Mouse (Mus musculus): Measurements from ENCODE around the gene Zfand3. TPM values are rescaled to one million over a fixed set of nuclear protein-coding genes. Genes with fewer than 3 reads are reported as not detected.

Zfand3 gene
- polyA plus RNA-seq, 1 experiment from 2014 or later: 64.4 TPM

DNA sequence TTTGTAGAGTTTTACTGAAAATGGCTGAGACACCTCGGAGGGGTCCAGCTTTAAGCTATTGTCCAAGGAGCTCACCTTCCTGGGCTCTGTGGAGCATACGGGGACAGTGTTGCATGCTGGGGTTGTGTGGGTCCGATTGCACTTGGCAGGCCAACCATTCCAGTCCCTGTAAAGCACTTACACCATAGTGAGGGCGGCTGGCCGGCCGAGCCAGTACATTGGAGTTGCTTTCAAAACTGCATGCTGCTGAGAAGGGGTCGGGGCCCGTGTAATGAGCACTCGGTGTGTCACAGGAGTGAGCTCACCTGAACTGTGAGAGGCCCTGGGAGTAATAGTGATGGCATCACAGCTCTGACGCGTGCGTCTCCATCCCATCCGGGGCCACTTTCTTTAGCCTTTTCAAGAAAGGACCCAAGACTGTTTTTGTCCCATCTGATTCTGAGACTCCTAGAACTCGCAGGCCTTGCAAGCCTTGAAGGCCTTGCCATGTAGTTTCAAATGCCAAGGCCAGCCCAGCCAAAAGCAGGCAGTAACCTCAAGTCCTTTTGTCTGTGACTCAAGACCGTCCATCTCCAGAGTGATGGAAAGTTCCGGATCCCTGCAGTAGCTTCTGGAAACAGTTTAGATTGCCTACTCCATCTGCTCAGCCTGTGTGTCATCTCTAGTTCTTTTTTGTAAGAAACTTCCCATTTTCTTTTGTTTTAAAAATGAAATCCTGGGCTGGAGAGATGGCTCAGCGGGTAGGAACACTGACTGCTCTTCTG, 200.7 kb downstream of the Zfand3 start:
- no peak overlapping the region for H3K4me2 ChIP-seq
- WGBS: 85% methylated on average over 17 of the region's 17 CpGs
- no peaks in the 10 kb centered on the region for H3K27me3 ChIP-seq (replicated peaks)
- no peak overlapping the region for H3K9ac ChIP-seq
- no peak overlapping the region for H3K27ac ChIP-seq (ENCODE audit: poor library complexity, severe bottlenecking)
- peaks cover 26% of the 10 kb centered on the region for H3K36me3 ChIP-seq
- H3K4me1 ChIP-seq (replicated peaks): peaks cover 85% of the 10 kb centered on the region
- ATAC-seq (ENCODE audit: insufficient number of reproducible peaks, low FRiP score): no peak
- no peaks in the 10 kb centered on the region for H3K9me3 ChIP-seq (replicated peaks)
- H3K4me3 ChIP-seq: no peak overlapping the region

DNA sequence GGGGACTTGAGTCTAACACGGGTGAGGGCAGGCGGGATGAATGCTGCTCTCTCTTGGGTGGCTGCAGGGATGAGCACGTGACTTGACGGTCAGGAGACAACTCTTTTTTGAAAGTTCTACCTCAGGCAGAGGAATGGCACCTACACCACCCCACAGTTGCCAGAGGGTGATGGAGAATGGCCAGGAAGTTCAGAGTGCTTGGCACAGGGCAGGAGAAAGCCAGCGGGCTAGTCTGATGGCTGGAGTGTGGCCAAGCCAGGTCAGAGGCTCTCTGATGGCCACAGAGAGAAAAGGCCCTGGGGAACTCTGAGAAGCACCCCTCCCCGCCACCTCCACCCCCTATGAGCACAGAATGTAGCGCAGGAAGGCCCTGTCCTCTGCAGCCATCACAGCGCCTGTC, 205.7 kb downstream of the Zfand3 start:
- Histone ChIP-seq H3K9me3 (replicated peaks) (no peaks in the 10 kb centered on the region), H3K36me3 (peaks cover 37% of the 10 kb centered on the region), H3K4me2 (no peak overlapping the region), H3K9ac (no peak overlapping the region), H3K27ac (ENCODE audit: poor library complexity, severe bottlenecking) (no peak overlapping the region), H3K4me1 (replicated peaks) (peaks cover 53% of the 10 kb centered on the region), H3K27me3 (replicated peaks) (no peaks in the 10 kb centered on the region), H3K4me3 (no peak overlapping the region)
- ATAC-seq (ENCODE audit: insufficient number of reproducible peaks, low FRiP score): no peak
- WGBS: 88% methylated on average over 8 of the region's 8 CpGs

- peaks cover 37% of the 10 kb centered on the region for H3K36me3 ChIP-seq
- no peak overlapping the region for H3K4me2 ChIP-seq
- 89% methylated on average over 6 of the region's 6 CpGs for WGBS
- no peak for ATAC-seq (ENCODE audit: insufficient number of reproducible peaks, low FRiP score)
- no peaks in the 10 kb centered on the region for H3K9me3 ChIP-seq (replicated peaks)
- H3K27ac ChIP-seq (ENCODE audit: poor library complexity, severe bottlenecking): no peak overlapping the region
- H3K4me3 ChIP-seq: no peak overlapping the region
- H3K9ac ChIP-seq: 0 out of 2 replicates have a peak overlapping the region, but pooled peaks have one; percentile 0
- H3K27me3 ChIP-seq (replicated peaks): no peaks in the 10 kb centered on the region
- H3K4me1 ChIP-seq (replicated peaks): peaks cover 54% of the 10 kb centered on the region
Observed at GRCm38 (mm10) chr17:30210936-30211335, 206.4 kb downstream of the Zfand3 start.

DNA sequence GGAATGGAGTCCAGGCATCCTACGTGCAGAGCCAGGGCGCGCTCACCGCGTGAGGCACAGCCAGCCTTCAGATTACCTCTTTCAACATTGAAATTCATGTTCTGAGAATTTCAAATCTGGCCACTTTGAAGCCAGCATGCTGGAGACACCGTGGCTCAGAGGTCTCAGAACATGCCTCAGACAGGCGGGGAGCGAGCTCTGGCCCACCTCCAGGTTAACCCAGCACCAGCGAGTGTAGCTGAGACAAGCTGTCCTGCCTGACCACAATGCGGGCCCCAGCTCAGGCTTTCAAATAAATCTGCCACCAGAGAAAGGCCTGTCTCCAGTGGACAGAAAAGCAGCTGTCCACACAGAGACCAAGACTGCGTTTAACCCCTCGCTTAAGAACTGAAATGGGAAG, 208.1 kb downstream of the Zfand3 start:
- no peak overlapping the region for H3K4me3 ChIP-seq
- no peak overlapping the region for H3K9ac ChIP-seq
- no peaks in the 10 kb centered on the region for H3K27me3 ChIP-seq (replicated peaks)
- ATAC-seq (ENCODE audit: insufficient number of reproducible peaks, low FRiP score): no peak
- no peak overlapping the region for H3K27ac ChIP-seq (ENCODE audit: poor library complexity, severe bottlenecking)
- 81% methylated on average over 12 of the region's 12 CpGs for WGBS
- peaks cover 37% of the 10 kb centered on the region for H3K36me3 ChIP-seq
- no peak overlapping the region for H3K4me2 ChIP-seq
- H3K4me1 ChIP-seq (replicated peaks): peaks cover 50% of the 10 kb centered on the region
- H3K9me3 ChIP-seq (replicated peaks): no peaks in the 10 kb centered on the region

DNA sequence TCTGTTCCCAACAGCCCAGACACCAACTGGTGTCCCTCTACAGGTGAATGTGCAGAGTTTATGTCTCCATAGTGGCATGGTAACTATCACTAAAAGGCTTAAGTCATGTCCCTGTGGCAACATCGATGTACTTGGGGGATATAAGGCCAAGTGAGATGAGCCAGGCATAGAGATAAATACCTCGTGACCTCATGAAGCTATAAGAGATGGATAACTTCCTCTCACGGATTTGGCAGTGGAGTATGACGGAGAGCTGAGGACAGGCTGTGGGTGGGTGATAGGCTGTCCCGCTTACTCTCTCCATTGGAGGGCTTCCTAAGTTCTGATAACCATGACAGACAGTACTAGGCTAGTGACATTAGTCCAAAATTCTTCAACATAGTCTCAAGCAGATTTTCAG, 208.8 kb downstream of the Zfand3 start:
- Histone ChIP-seq H3K4me2 (no peak overlapping the region), H3K4me3 (no peak overlapping the region), H3K9me3 (replicated peaks) (no peaks in the 10 kb centered on the region), H3K27me3 (replicated peaks) (no peaks in the 10 kb centered on the region), H3K9ac (no peak overlapping the region), H3K36me3 (peaks cover 37% of the 10 kb centered on the region), H3K27ac (ENCODE audit: poor library complexity, severe bottlenecking) (no peak overlapping the region), H3K4me1 (replicated peaks) (peaks cover 43% of the 10 kb centered on the region)
- WGBS: 64% methylated on average over 5 of the region's 5 CpGs
- no peak for ATAC-seq (ENCODE audit: insufficient number of reproducible peaks, low FRiP score)

GRCm38 (mm10) chr17:30214393-30214792, 209.9 kb downstream of the Zfand3 start:
- no peak overlapping the region for H3K4me2 ChIP-seq
- ATAC-seq (ENCODE audit: insufficient number of reproducible peaks, low FRiP score): no peak
- WGBS: 34% methylated on average over 6 of the region's 6 CpGs
- H3K27me3 ChIP-seq (replicated peaks): no peaks in the 10 kb centered on the region
- H3K27ac ChIP-seq (ENCODE audit: poor library complexity, severe bottlenecking): peak overlapping the region; percentile 6; the same call in 1 of the 2 replicates
- H3K4me1 ChIP-seq (replicated peaks): peaks cover 40% of the 10 kb centered on the region
- peaks cover 35% of the 10 kb centered on the region for H3K36me3 ChIP-seq
- H3K9ac ChIP-seq: no peak overlapping the region
- H3K4me3 ChIP-seq: no peak overlapping the region
- H3K9me3 ChIP-seq (replicated peaks): no peaks in the 10 kb centered on the region

DNA sequence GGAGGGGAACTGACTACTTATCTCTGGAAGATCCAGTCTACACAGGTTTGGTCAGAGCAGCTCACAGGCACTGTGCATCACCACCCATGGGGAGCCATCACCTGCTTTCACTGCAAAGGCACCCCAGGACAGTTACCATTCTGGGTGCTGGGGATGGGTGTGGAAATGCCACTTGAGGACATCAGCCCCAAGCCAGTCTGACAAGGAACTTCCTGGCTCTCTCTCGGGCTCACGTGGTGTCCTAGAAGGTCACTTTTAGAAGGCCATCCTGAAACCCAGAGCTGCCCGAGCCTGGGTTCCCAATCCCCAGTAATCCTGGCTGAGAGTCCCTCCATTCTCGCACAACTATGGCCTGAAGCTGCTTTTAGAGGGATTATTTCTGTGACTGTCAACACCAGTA, 211.2 kb downstream of the Zfand3 start:
- no peak; the same call in 1 of the 2 replicates for ATAC-seq (ENCODE audit: insufficient number of reproducible peaks, low FRiP score)
- H3K36me3 ChIP-seq: peaks cover 26% of the 10 kb centered on the region
- peak overlapping the region; percentile 36 for H3K27ac ChIP-seq (ENCODE audit: poor library complexity, severe bottlenecking)

DNA sequence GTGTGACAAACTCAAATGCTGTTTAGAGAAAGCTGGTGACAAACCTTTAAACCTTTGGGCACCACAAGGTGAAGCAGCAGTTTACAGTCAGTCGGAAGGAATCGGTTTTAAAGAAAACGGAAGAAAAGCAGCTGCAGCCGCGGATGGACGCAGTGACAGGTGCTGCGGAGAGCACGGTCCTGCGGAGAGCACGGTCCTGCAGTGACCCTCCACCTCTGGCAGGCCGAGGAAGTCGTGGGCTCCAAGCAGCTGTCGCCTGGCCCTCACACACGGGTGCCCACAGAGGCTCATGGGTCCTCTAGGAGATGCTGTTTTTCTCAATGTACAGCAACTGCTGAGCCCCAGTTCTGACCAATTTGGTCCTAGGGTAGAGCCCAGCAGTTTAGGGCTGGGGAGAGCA, 217.1 kb downstream of the Zfand3 start:
- no peak for ATAC-seq (ENCODE audit: insufficient number of reproducible peaks, low FRiP score)
- Histone ChIP-seq H3K4me1 (replicated peaks) (peaks cover 28% of the 10 kb centered on the region), H3K36me3 (peaks cover 20% of the 10 kb centered on the region), H3K4me2 (no peak overlapping the region), H3K9ac (no peak overlapping the region), H3K4me3 (no peak overlapping the region), H3K9me3 (replicated peaks) (no peaks in the 10 kb centered on the region), H3K27ac (ENCODE audit: poor library complexity, severe bottlenecking) (no peak overlapping the region), H3K27me3 (replicated peaks) (no peaks in the 10 kb centered on the region)
- WGBS: 80% methylated on average over 14 of the region's 14 CpGs

More for the DNA sequence above, 211.2 kb downstream of the Zfand3 start:
- Histone ChIP-seq H3K9me3 (replicated peaks) (no peaks in the 10 kb centered on the region), H3K4me2 (no peak overlapping the region), H3K27me3 (replicated peaks) (no peaks in the 10 kb centered on the region), H3K4me1 (replicated peaks) (peaks cover 38% of the 10 kb centered on the region), H3K9ac (no peak overlapping the region), H3K4me3 (no peak overlapping the region)
- 27% methylated on average over 4 of the region's 4 CpGs for WGBS

DNA sequence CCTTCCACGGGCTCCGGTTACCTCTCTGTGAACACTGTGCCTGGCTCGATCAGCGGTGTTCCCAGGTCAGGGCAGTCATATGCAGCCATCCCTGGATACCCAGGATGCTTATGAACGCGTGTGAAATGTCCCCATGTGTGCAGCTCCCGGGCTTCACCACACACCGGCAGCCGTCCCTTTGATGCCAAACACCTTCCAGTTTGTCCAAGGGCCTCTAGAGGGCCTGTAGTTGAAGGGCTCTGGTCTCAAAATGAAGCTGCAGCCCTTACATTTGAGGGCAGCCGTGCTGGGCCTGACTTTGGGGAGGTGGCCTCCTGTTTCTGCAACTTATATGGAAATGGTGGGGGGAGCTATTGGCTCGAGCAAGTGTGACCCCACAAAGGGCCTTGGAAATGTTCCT, 217.8 kb downstream of the Zfand3 start:
- Histone ChIP-seq H3K9me3 (replicated peaks) (no peaks in the 10 kb centered on the region), H3K4me3 (no peak overlapping the region), H3K36me3 (peaks cover 20% of the 10 kb centered on the region), H3K27me3 (replicated peaks) (no peaks in the 10 kb centered on the region), H3K9ac (no peak overlapping the region), H3K4me1 (replicated peaks) (peaks cover 29% of the 10 kb centered on the region), H3K4me2 (no peak overlapping the region), H3K27ac (ENCODE audit: poor library complexity, severe bottlenecking) (no peak overlapping the region)
- ATAC-seq (ENCODE audit: insufficient number of reproducible peaks, low FRiP score): no peak
- 69% methylated on average over 11 of the region's 11 CpGs for WGBS

- Histone ChIP-seq H3K9me3 (replicated peaks) (no peaks in the 10 kb centered on the region), H3K27me3 (replicated peaks) (no peaks in the 10 kb centered on the region), H3K4me2 (no peak overlapping the region), H3K27ac (ENCODE audit: poor library complexity, severe bottlenecking) (no peak overlapping the region), H3K4me1 (replicated peaks) (peaks cover 29% of the 10 kb centered on the region), H3K36me3 (peaks cover 18% of the 10 kb centered on the region), H3K9ac (no peak overlapping the region), H3K4me3 (no peak overlapping the region)
- ATAC-seq (ENCODE audit: insufficient number of reproducible peaks, low FRiP score): no peak
- 85% methylated on average over 12 of the region's 12 CpGs for WGBS
Observed at GRCm38 (mm10) chr17:30222837-30223236, 218.3 kb downstream of the Zfand3 start.

- Histone ChIP-seq H3K4me1 (replicated peaks) (peaks cover 35% of the 10 kb centered on the region), H3K36me3 (peaks cover 4% of the 10 kb centered on the region; the same call in 1 of the 2 replicates), H3K9ac (no peak overlapping the region), H3K4me3 (no peak overlapping the region), H3K27me3 (replicated peaks) (no peaks in the 10 kb centered on the region), H3K9me3 (replicated peaks) (no peaks in the 10 kb centered on the region), H3K4me2 (no peak overlapping the region), H3K27ac (ENCODE audit: poor library complexity, severe bottlenecking) (no peak overlapping the region)
- 51% methylated on average over 5 of the region's 5 CpGs for WGBS
- ATAC-seq (ENCODE audit: insufficient number of reproducible peaks, low FRiP score): peak; percentile 26; the same call in 1 of the 2 replicates
Observed at GRCm38 (mm10) chr17:30225030-30225740, 220.7 kb downstream of the Zfand3 start.

Measured in heart, embryonic 12.5 days (tissue).